Mouse (Mus musculus): Measurements from ENCODE around the gene Snx33.

DNA sequence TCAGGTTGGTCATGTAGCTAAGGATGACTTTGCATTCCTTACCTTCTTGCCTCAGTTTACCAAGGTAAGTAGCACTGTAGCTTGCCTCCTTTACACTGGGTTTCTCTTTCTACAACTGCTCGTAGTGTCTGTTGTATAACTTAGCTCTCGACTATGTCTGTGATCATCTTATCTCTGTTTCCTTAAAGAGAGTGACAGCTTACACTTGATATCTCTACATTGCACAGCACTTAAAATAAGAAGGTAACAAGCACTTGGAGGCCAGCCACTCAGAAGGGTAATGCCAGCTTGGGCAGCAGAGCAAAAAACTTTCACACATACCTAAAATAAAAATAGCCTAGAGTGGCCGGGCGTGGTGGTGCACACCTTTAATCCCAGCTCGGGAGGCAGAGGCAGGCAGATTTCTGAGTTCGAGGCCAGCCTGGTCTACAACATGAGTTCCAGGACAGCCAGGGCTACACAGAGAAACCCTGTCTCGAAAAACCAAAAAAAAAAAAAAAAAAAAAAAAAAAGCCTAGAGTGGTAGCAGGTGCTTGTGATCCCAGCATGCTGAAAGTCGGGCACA, 45.9 kb upstream of the Snx33 start:
- TF ChIP-seq EP300 (IDR thresholded peaks at IDR 0.05) (no peak), CTCF (IDR thresholded peaks at IDR 0.05) (no peak)
